Mouse (Mus musculus) C2C12 (cell line): ENCODE measurements around the gene Cops4. TPM values are rescaled to one million over a fixed set of nuclear protein-coding genes. Genes with fewer than 3 reads are reported as not detected.

Experiments
- H3K27me3 ChIP-seq: one replicate; pipeline ENCODE4 v1.6.1; 2011; ENCODE audit not compliant: control insufficient read depth, insufficient read depth, insufficient read length
- H3K36me3 ChIP-seq: one replicate; pipeline ENCODE4 v1.6.1; 2011; ENCODE audit not compliant: control insufficient read depth, insufficient read depth
- H3K4me3 ChIP-seq: one replicate; pipeline ENCODE4 v1.5.1; 2011; ENCODE audit warnings: mild to moderate bottlenecking, control low read depth; ENCODE audit not compliant: poor library complexity, insufficient read depth, severe bottlenecking
- H3K79me2 ChIP-seq: one replicate; pipeline ENCODE4 v1.6.1; 2011; ENCODE audit not compliant: control insufficient read depth, insufficient read depth
- H3K79me3 ChIP-seq: one replicate; pipeline ENCODE4 v1.6.1; 2011; ENCODE audit warnings: low read depth, control low read depth
- H3ac ChIP-seq: one replicate; pipeline ENCODE3; 2011; ENCODE audit warnings: low read depth; ENCODE audit not compliant: control insufficient read depth, insufficient read length
- CEBPB ChIP-seq: IDR thresholded peaks from one replicate; pipeline ENCODE4 v1.6.1; 2011; ENCODE audit warnings: low read depth, mild to moderate bottlenecking, control low read depth, moderate library complexity
- CTCF ChIP-seq: IDR thresholded peaks from one replicate; pipeline ENCODE4 v1.5.1; 2011; ENCODE audit not compliant: control insufficient read depth, insufficient read depth, insufficient read length
- FOSL1 ChIP-seq: IDR thresholded peaks from one replicate; pipeline ENCODE4 v1.8.0; 2011; ENCODE audit warnings: mild to moderate bottlenecking, low read length; ENCODE audit not compliant: poor library complexity, insufficient read depth, severe bottlenecking
- MAX ChIP-seq: IDR thresholded peaks from one replicate; pipeline ENCODE4 v1.6.1; 2011; ENCODE audit warnings: mild to moderate bottlenecking, control low read depth
- MYOD1 ChIP-seq: IDR thresholded peaks from one replicate; pipeline ENCODE4 v1.6.1; 2011; ENCODE audit warnings: low read depth; ENCODE audit not compliant: control insufficient read depth, insufficient read length
- MYOG ChIP-seq: IDR thresholded peaks from one replicate; pipeline ENCODE4 v1.6.1; 2011; ENCODE audit not compliant: control insufficient read depth, insufficient read length; ENCODE audit errors: extremely low read depth
- USF1 ChIP-seq: IDR thresholded peaks from one replicate; pipeline ENCODE4 v1.6.1; 2011; ENCODE audit warnings: low read depth, mild to moderate bottlenecking, control low read depth, moderate library complexity
- polyA plus RNA-seq: library from polyadenylated mRNA; unstranded; fragments of >200 nt; fragmentation: generic; extraction: Trizol; gene quantifications from one replicate; pipeline ENCODE4 v1.2.1, GENCODE M21; 2012; ENCODE audit warnings: missing spikeins

Cops4 gene
- polyA plus RNA-seq, 1 experiment: 85.6 TPM

GRCm38 (mm10) chr5:100557019-100557418, 38.9 kb downstream of the Cops4 start:
- no peaks in the 10 kb centered on the region for H3K79me3 ChIP-seq
- no peaks in the 10 kb centered on the region for H3K36me3 ChIP-seq
- no peak for TF ChIP-seq MYOG
- TF ChIP-seq MYOD1: no peak
- TF ChIP-seq CTCF: no peak
- no peak for TF ChIP-seq MAX
- TF ChIP-seq USF1: no peak
- TF ChIP-seq FOSL1: no peak
- no peak for TF ChIP-seq CEBPB
- no peak overlapping the region for H3K4me3 ChIP-seq
- H3K27me3 ChIP-seq: no peaks in the 10 kb centered on the region
- H3ac ChIP-seq: no peak overlapping the region
- no peaks in the 10 kb centered on the region for H3K79me2 ChIP-seq

DNA sequence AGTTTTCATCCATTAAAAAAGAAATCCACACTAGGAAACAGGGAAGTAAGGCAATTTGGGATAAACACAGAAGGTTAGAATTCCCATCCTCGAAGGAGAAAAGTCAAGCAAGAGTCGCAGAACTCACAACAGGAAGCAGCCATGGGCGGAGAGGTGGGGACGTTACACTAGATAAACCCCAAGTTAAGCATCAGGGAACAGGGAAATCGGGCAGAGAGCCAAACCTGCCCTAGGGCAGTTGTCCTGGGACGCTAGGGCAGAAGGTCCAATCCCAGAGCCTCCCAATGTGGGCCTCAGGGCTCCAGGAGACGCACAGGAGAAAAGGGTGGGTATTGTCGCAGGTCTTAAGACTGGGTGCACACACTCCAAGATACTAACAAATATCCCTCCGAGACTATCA, 39.4 kb downstream of the Cops4 start:
- Histone ChIP-seq H3K36me3 (no peaks in the 10 kb centered on the region), H3K79me2 (no peaks in the 10 kb centered on the region), H3ac (no peak overlapping the region), H3K79me3 (no peaks in the 10 kb centered on the region), H3K27me3 (no peaks in the 10 kb centered on the region), H3K4me3 (no peak overlapping the region)
- TF ChIP-seq CEBPB (no peak), USF1 (no peak), MYOD1 (no peak), MAX (no peak), FOSL1 (no peak), MYOG (no peak), CTCF (no peak)

GRCm38 (mm10) chr5:100558783-100559182, 40.7 kb downstream of the Cops4 start:
- Histone ChIP-seq H3ac (no peak overlapping the region), H3K79me3 (no peaks in the 10 kb centered on the region), H3K27me3 (no peaks in the 10 kb centered on the region), H3K79me2 (no peaks in the 10 kb centered on the region), H3K4me3 (no peak overlapping the region), H3K36me3 (no peaks in the 10 kb centered on the region)
- TF ChIP-seq CTCF: no peak
- TF ChIP-seq MYOD1: no peak
- no peak for TF ChIP-seq MYOG
- TF ChIP-seq FOSL1: no peak

DNA sequence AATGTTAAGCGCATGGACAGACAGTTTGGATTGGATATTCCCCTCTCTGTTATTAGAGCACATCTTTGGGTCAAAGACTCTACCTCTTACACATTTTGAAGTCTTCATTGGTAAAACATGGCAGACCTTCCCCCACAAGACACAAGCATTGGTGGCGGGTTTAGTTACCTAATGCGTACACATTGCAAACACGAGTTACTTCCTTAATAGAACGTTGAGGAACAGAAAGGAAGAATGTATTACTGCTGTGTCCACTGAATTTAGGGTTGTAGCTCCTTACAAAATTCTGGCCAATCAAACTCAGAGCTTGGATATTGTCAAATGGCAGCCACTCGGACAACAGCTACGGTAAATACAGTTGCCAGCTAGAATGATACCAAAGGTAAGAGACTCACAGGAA, 41.2 kb downstream of the Cops4 start:
- Histone ChIP-seq H3ac (no peak overlapping the region), H3K36me3 (no peaks in the 10 kb centered on the region), H3K4me3 (no peak overlapping the region), H3K27me3 (no peaks in the 10 kb centered on the region), H3K79me2 (no peaks in the 10 kb centered on the region), H3K79me3 (no peaks in the 10 kb centered on the region)
- TF ChIP-seq MYOD1 (no peak), MYOG (no peak), CEBPB (no peak), USF1 (no peak), CTCF (no peak), MAX (no peak), FOSL1 (no peak)

DNA sequence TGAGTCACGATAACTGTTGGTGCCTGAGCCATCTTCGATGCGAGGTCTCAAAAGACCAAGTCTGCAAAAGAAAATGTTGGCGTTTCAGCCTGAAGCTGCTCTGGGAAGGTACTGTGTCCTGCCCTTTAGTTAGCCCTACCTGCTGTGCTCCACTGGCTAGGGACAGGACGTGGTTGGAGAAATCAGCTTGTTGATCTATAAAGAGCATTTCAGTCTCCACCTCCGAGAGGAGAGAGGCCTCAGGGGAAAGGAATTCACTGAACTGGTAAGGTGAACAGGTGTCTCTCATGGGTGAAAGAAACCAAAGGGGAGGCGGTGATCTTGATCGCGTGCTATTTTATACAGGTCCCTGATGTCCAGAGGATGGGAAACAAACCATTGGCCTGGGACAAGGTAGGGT, 44.6 kb downstream of the Cops4 start:
- H3K79me2 ChIP-seq: no peaks in the 10 kb centered on the region
- no peaks in the 10 kb centered on the region for H3K27me3 ChIP-seq
- no peaks in the 10 kb centered on the region for H3K79me3 ChIP-seq
- H3K4me3 ChIP-seq: no peak overlapping the region
- no peak overlapping the region for H3ac ChIP-seq
- H3K36me3 ChIP-seq: no peaks in the 10 kb centered on the region
- TF ChIP-seq FOSL1: no peak
- no peak for TF ChIP-seq CTCF
- TF ChIP-seq CEBPB: no peak

- TF ChIP-seq CTCF: no peak
- no peak for TF ChIP-seq MAX
- no peak for TF ChIP-seq CEBPB
- TF ChIP-seq USF1: no peak
- TF ChIP-seq FOSL1: no peak
- TF ChIP-seq MYOG: no peak
- no peak for TF ChIP-seq MYOD1
- Histone ChIP-seq H3K27me3 (no peaks in the 10 kb centered on the region), H3ac (no peak overlapping the region), H3K4me3 (no peak overlapping the region), H3K79me2 (no peaks in the 10 kb centered on the region), H3K79me3 (no peaks in the 10 kb centered on the region), H3K36me3 (no peaks in the 10 kb centered on the region)
These were observed 48.7 kb downstream of the Cops4 start for GRCm38 (mm10) chr5:100566798-100567197.
